Mouse (Mus musculus) heart, embryonic 13.5 days (tissue): ENCODE measurements around the gene 4933427D14Rik. TPM values are rescaled to one million over a fixed set of nuclear protein-coding genes. Genes with fewer than 3 reads are reported as not detected.

ENCODE experiments used
- ATAC-seq: fragments of 200-750 bp; cut with Nextera tagmentation; 2 replicates; pipeline ENCODE4 v1.8.0; 2017; ENCODE audit warnings: moderate TSS enrichment; ENCODE audit not compliant: insufficient number of reproducible peaks, low FRiP score, low TSS enrichment; ENCODE audit errors: extremely low read depth
- H3K27ac ChIP-seq: fragments of 300-500 bp; sonication (generic); replicated peaks from 2 replicates; pipeline ENCODE4 v1.5.1; 2015; ENCODE audit warnings: moderate library complexity, mild to moderate bottlenecking, inconsistent platforms
- H3K27me3 ChIP-seq: fragments of 300-500 bp; sonication (generic); replicated peaks from 2 replicates; pipeline ENCODE4 v1.6.1; 2015; ENCODE audit warnings: mild to moderate bottlenecking, inconsistent platforms
- H3K36me3 ChIP-seq: fragments of 300-500 bp; sonication (generic); 2 replicates; pipeline ENCODE4 v1.6.1; 2015; ENCODE audit warnings: mild to moderate bottlenecking, inconsistent platforms
- H3K4me1 ChIP-seq: fragments of 300-500 bp; sonication (generic); 2 replicates; pipeline ENCODE4 v1.6.1; 2015; ENCODE audit warnings: inconsistent platforms
- H3K4me2 ChIP-seq: fragments of 300-500 bp; sonication (generic); 2 replicates; pipeline ENCODE4 v1.6.1; 2015; ENCODE audit warnings: inconsistent platforms, mild to moderate bottlenecking, moderate library complexity
- H3K4me3 ChIP-seq: fragments of 300-500 bp; sonication (generic); 2 replicates; pipeline ENCODE4 v1.5.1; 2015; ENCODE audit warnings: moderate library complexity, mild to moderate bottlenecking, inconsistent platforms
- H3K9ac ChIP-seq: fragments of 300-500 bp; sonication (generic); 2 replicates; pipeline ENCODE4 v1.6.1; 2015; ENCODE audit warnings: inconsistent platforms, mild to moderate bottlenecking, moderate library complexity
- H3K9me3 ChIP-seq: fragments of 300-500 bp; sonication (generic); 2 replicates; pipeline ENCODE4 v1.6.1; 2016; ENCODE audit warnings: inconsistent platforms
- WGBS: fragments of 180-500 bp; shearing (Covaris S2); methylation state at CpG from one replicate; pipeline ENCODE4 v1.1.7; 2015; ENCODE audit warnings: mixed read lengths; 5-methylcytosine and 5-hydroxymethylcytosine counted together
- polyA plus RNA-seq: library from polyadenylated mRNA; unstranded; fragments of >200 nt; fragmentation: Nextera tagmentation; extraction: Ambion mirVana; gene quantifications from 2 replicates; pipeline ENCODE4 v1.2.1, GENCODE M21; 2015

4933427D14Rik gene
- polyA plus RNA-seq, 1 experiment from 2014 or later, result 7.7 TPM

GRCm38 (mm10) chr11:72136231-72136982, 70.9 kb downstream of the 4933427D14Rik start:
- H3K27me3 ChIP-seq, result peaks cover 72% of the 10 kb centered on the region
- peaks cover 26% of the 10 kb centered on the region for H3K4me1 ChIP-seq
- H3K4me2 ChIP-seq, result peak overlapping the region; percentile 98
- H3K4me3 ChIP-seq, result peak overlapping the region; percentile 71
- H3K9me3 ChIP-seq, result no peaks in the 10 kb centered on the region
- no peaks in the 10 kb centered on the region for H3K36me3 ChIP-seq
- 39% methylated on average over 11 of the region's 11 CpGs for WGBS
- peak overlapping the region; percentile 84 for H3K9ac ChIP-seq
- no peak for ATAC-seq
- H3K27ac ChIP-seq, result no peak overlapping the region

- Histone ChIP-seq H3K27ac (no peak within 1 kb of the TSS), H3K4me2 (peak within 1 kb of the TSS; percentile 98)
Measured at GRCm38 (mm10) chr11:72135383-72136158, 71.7 kb downstream of the 4933427D14Rik start, which contains the start of gene Pitpnm3. Gene Pitpnm3 (minus strand): TSS chr11:72135778.

GRCm38 (mm10) chr11:72134536-72135382, 72.5 kb downstream of the 4933427D14Rik start:
- 18% methylated on average over 24 of the region's 24 CpGs for WGBS
- H3K27me3 ChIP-seq, result peaks cover 68% of the 10 kb centered on the region
- no peak overlapping the region for H3K27ac ChIP-seq
- peaks cover 42% of the 10 kb centered on the region for H3K4me1 ChIP-seq
- no peak for ATAC-seq
- no peaks in the 10 kb centered on the region for H3K9me3 ChIP-seq
- H3K4me3 ChIP-seq, result peak overlapping the region; percentile 71
- peak overlapping the region; percentile 84 for H3K9ac ChIP-seq
- H3K36me3 ChIP-seq, result no peaks in the 10 kb centered on the region
- peak overlapping the region; percentile 98 for H3K4me2 ChIP-seq

More at GRCm38 (mm10) chr11:72135383-72136158, 71.7 kb downstream of the 4933427D14Rik start, which contains the start of gene Pitpnm3:
- Histone ChIP-seq H3K4me1 (peaks cover 34% of the 10 kb centered on the region), H3K27me3 (peaks cover 72% of the 10 kb centered on the region), H3K9ac (peak within 1 kb of the TSS; percentile 84), H3K4me3 (peak within 1 kb of the TSS; percentile 71), H3K9me3 (no peaks in the 10 kb centered on the region), H3K36me3 (no peaks in the 10 kb centered on the region)
- WGBS, result 1% methylated on average over 86 of the region's 107 CpGs
- ATAC-seq, result no peak

- peaks cover 51% of the 10 kb centered on the region for H3K4me1 ChIP-seq
- no peak overlapping the region for H3K4me3 ChIP-seq
- ATAC-seq, result no peak
- H3K9me3 ChIP-seq, result no peaks in the 10 kb centered on the region
- WGBS, result 65% methylated on average over 10 of the region's 10 CpGs
- no peak overlapping the region for H3K27ac ChIP-seq
- H3K27me3 ChIP-seq, result peaks cover 54% of the 10 kb centered on the region
- no peak overlapping the region for H3K9ac ChIP-seq
- no peaks in the 10 kb centered on the region for H3K36me3 ChIP-seq
- no peak overlapping the region for H3K4me2 ChIP-seq
Measured at GRCm38 (mm10) chr11:72133075-72133474, 74.2 kb downstream of the 4933427D14Rik start.

GRCm38 (mm10) chr11:72132266-72132665, 75.0 kb downstream of the 4933427D14Rik start:
- Histone ChIP-seq H3K27me3 (peaks cover 46% of the 10 kb centered on the region), H3K4me2 (peak overlapping the region; percentile 13; the same call in 1 of the 2 replicates), H3K4me3 (no peak overlapping the region), H3K4me1 (peaks cover 51% of the 10 kb centered on the region), H3K36me3 (no peaks in the 10 kb centered on the region), H3K9ac (peak overlapping the region; percentile 47), H3K27ac (peak overlapping the region; percentile 49), H3K9me3 (no peaks in the 10 kb centered on the region)
- ATAC-seq, result no peak
- WGBS, result 14% methylated on average over 3 of the region's 3 CpGs

GRCm38 (mm10) chr11:72131697-72132096, 75.6 kb downstream of the 4933427D14Rik start:
- Histone ChIP-seq H3K4me2 (0 out of 2 replicates have a peak overlapping the region, but pooled peaks have one; percentile 13), H3K4me3 (no peak overlapping the region), H3K9ac (peak overlapping the region; percentile 47; the same call in 1 of the 2 replicates), H3K36me3 (no peaks in the 10 kb centered on the region), H3K9me3 (no peaks in the 10 kb centered on the region), H3K27me3 (peaks cover 41% of the 10 kb centered on the region), H3K27ac (peak overlapping the region; percentile 49), H3K4me1 (peaks cover 51% of the 10 kb centered on the region)
- ATAC-seq, result no peak
- WGBS, result 72% methylated on average over 1 of the region's 1 CpGs

GRCm38 (mm10) chr11:72130905-72131304, 76.4 kb downstream of the 4933427D14Rik start:
- no peak for ATAC-seq
- Histone ChIP-seq H3K4me2 (no peak overlapping the region), H3K9me3 (no peaks in the 10 kb centered on the region), H3K36me3 (no peaks in the 10 kb centered on the region), H3K4me3 (no peak overlapping the region), H3K9ac (peak overlapping the region; percentile 52; the same call in 1 of the 2 replicates), H3K27ac (peak overlapping the region; percentile 89; the same call in 1 of the 2 replicates), H3K4me1 (peaks cover 50% of the 10 kb centered on the region), H3K27me3 (peaks cover 33% of the 10 kb centered on the region)
- WGBS, result 83% methylated on average over 3 of the region's 3 CpGs

- Histone ChIP-seq H3K27me3 (peaks cover 28% of the 10 kb centered on the region), H3K4me2 (peak overlapping the region; percentile 38), H3K27ac (peak overlapping the region; percentile 89), H3K9me3 (no peaks in the 10 kb centered on the region), H3K4me3 (no peak overlapping the region), H3K36me3 (no peaks in the 10 kb centered on the region), H3K4me1 (peaks cover 48% of the 10 kb centered on the region), H3K9ac (peak overlapping the region; percentile 52; the same call in 1 of the 2 replicates)
- WGBS, result 56% methylated on average over 3 of the region's 3 CpGs
- no peak for ATAC-seq
Measured at GRCm38 (mm10) chr11:72130472-72130871, 76.8 kb downstream of the 4933427D14Rik start.

- Histone ChIP-seq H3K36me3 (no peaks in the 10 kb centered on the region), H3K27ac (peak overlapping the region; percentile 89), H3K4me3 (0 out of 2 replicates have a peak overlapping the region, but pooled peaks have one; percentile 1), H3K27me3 (peaks cover 24% of the 10 kb centered on the region), H3K9me3 (no peaks in the 10 kb centered on the region), H3K4me1 (peaks cover 44% of the 10 kb centered on the region), H3K4me2 (peak overlapping the region; percentile 38), H3K9ac (peak overlapping the region; percentile 53)
- 6% methylated on average over 11 of the region's 11 CpGs for WGBS
- peak; percentile 48 for ATAC-seq
Measured at GRCm38 (mm10) chr11:72130021-72130420, 77.2 kb downstream of the 4933427D14Rik start.

- H3K9ac ChIP-seq, result peak overlapping the region; percentile 53
Measured at GRCm38 (mm10) chr11:72129032-72129894, 78.0 kb downstream of the 4933427D14Rik start.

More at GRCm38 (mm10) chr11:72129032-72129894, 78.0 kb downstream of the 4933427D14Rik start:
- Histone ChIP-seq H3K27me3 (peaks cover 16% of the 10 kb centered on the region), H3K4me3 (0 out of 2 replicates have a peak overlapping the region, but pooled peaks have one; percentile 1), H3K9me3 (no peaks in the 10 kb centered on the region), H3K4me1 (peaks cover 43% of the 10 kb centered on the region), H3K27ac (peak overlapping the region; percentile 89), H3K4me2 (peak overlapping the region; percentile 38), H3K36me3 (no peaks in the 10 kb centered on the region)
- WGBS, result 52% methylated on average over 8 of the region's 8 CpGs
- no peak for ATAC-seq
